Mouse (Mus musculus): ENCODE measurements around the gene Gm20388.

DNA sequence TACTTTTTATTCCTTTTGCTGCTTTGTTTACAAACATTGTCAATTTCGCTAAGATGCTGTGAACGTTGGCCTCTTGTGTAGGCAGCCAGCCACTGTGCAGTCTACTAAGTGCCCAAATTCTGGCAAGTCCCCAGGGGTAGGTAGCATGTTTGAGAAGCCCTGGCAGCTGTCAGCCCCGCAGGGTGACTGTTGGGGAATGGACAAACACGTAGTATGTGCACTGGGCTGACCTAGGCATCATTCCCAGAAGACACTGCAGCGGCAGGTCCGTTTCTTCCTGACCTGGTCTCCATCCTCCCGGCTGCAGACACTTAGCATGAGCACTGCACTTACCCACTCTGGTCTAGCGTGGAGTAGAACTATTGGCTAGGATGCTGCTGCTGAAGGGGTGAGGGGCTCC, 2093.0 kb downstream of the Gm20388 start:
- TF ChIP-seq EP300 (IDR thresholded peaks at IDR 0.05; ENCODE audit: insufficient read depth, low read depth, low read length): no peak
- TF ChIP-seq CTCF (IDR thresholded peaks at IDR 0.05; ENCODE audit: low read depth, low read length): no peak
- TF ChIP-seq POLR2A (IDR thresholded peaks at IDR 0.05; ENCODE audit: insufficient read depth, low read length): no peak

Measured in ES-Bruce4 (cell line).